Mouse (Mus musculus): ENCODE measurements around the gene Hoxb13.

Hoxb13 gene

DNA sequence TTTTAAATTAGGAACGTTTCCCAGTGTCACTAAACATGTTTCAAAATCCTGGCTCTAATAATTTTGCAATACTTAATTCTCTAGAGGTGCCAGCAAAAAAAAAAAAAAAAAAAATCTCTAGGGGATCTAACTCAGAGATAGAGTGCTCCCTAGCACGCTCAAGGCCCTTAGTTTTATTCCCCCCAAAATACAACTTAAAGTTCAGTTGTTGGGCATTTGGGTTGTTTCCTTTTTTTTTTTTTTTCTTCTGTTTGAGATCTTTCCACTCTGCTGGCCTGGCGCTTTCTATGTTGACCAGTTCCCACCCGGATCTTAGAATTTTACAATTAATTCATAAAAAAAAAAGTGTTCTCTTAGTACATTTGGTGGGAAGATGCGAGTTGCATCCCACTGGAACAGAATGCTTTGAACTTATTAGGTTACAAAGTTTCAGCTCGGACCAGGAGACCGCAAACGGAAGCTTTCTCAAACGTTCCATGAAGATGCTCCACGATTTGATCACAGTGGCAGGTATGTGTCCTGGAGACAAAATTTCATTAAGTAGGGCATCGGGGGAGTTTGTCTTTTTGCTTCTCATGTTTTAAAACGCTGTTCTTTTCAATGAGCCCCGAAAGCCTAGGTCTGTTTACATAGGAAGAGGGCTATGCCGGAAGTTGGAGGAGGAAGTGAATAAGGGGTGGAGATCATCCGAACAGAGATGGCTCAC, 11.5 kb downstream of the Hoxb13 start:
- in situ Hi-C loops (cut with MboI; ENCODE audit: low pct_unique_long_range_greater_than_20kb in 1 of 2, low sequenced_read_pairs in 2 of 2, unreplicated experiment in 1 of 2): no loop called here

DNA sequence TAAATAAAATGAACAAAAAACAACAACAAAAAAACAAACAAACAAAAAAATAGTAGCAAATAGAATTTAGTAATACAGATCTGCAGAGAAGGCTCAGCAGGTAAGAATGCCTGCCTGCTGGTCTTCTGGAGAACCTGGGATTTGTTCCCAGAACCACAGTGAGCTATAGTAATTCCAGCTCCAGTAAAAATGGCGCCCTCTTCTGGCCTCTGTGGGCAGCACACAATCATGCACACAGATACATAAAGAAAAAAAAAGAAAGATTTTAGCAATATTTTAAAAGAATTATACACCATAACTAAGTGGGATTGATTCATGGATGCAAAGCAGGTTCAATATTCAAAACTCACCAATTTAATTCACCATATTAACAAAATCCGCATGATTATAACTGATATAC, 29.7 kb downstream of the Hoxb13 start:
- in situ Hi-C loops (cut with MboI; ENCODE audit: low pct_unique_long_range_greater_than_20kb in 1 of 2, low sequenced_read_pairs in 2 of 2, unreplicated experiment in 1 of 2): no loop called here

DNA sequence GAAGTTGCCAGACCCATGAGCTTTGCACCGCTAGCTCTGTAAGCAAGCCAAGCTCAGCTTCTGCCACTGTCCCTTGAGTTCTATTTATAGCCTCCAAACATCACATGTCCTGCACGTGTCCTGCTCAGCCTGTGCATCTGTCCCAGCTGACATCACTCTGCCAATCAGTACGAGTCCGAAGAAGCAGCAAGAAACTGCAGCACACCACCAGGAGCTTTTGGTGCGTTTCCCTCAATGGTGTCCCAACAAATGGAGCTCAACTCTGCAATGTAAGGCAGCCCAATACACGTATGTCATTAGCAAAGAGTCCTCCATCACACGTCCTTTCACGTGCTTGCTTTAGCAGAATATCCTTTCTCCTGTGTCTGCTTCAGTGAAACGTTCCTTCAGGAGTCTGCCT, 33.6 kb downstream of the Hoxb13 start:
- in situ Hi-C loops (cut with MboI; ENCODE audit: low pct_unique_long_range_greater_than_20kb in 1 of 2, low sequenced_read_pairs in 2 of 2, unreplicated experiment in 1 of 2): loop anchor here in 1 of 2 experiments (5.0 kb wide), 1 partner anchor 75 kb away; no protein-coding TSS in a partner anchor

DNA sequence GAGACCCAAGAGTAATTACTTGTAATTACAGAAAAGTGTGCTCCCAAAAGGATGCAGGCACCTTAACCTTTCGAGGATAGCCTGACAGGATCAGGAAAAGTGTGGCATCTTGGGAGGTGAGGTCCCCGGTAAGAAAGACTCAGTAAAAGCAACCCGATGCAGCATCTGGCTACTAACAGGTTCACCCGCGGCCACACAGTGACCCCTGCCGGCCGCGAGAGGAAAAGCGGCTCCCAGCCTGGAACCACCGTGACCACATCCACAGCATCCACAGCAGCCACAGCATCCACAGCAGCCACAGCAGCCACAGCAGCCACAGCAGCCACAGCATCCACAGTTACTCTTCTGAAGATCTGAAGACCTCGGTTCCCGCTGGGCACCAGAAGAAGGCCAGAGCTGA, 40.8 kb downstream of the Hoxb13 start:
- in situ Hi-C loops (cut with MboI; ENCODE audit: low pct_unique_long_range_greater_than_20kb in 1 of 2, low sequenced_read_pairs in 2 of 2, unreplicated experiment in 1 of 2): loop anchor here in 1 of 2 experiments (5.0 kb wide), 2 partner anchors 88 to 143 kb away; no protein-coding TSS in a partner anchor

DNA sequence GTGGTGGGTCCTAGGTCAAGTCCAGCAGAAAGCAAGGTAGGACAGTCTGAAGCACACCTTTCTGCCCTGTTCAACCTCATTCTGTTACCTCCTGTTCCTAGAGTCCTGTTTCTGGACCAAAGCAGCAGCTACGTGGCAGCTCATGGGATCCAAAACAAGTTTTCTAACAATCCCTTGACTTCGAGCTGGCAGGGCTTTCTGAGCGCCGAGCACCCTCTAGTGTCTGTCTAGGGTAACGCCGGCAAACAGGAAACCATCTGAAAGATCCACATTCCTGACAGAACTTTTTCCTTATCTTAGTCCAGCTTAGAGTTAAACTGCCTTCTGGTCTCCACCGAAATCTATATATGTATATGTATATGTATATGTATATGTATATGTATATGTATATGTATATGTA, 46.1 kb downstream of the Hoxb13 start:
- in situ Hi-C loops (cut with MboI; ENCODE audit: low pct_unique_long_range_greater_than_20kb in 1 of 2, low sequenced_read_pairs in 2 of 2, unreplicated experiment in 1 of 2): no loop called here
